Mouse (Mus musculus): ENCODE results near the gene Slc22a20. TPM values are rescaled to one million over a fixed set of nuclear protein-coding genes. Genes with fewer than 3 reads are reported as not detected.

The Slc22a20 gene
- polyA plus RNA-seq (2012; rRNA removed), result 0.06 TPM in 1 of 2 replicates, not detected in the other

DNA sequence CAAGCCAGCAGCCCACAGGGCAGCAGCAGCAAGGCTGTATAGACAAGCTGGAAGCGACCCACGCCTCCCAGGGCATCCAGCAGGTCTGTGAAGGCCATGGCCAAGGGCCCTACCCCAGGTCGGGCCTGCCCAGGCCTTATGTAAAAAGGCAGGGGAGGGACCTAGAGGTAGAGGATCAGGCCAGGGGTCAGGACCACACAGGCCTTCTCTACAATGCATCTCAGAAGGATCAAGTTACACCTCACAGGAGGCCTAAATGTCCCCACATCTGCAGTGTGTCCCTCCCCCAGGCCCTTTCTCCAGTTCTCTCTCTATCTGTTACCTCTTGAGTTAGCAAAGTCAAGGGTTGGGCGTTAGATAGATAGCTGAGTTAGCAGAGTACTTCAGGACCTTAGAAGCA, at the start of gene Slc22a20:
Gene Slc22a20, minus strand, starts transcription at position 101 of the 400 bp plus-strand sequence.

DNA sequence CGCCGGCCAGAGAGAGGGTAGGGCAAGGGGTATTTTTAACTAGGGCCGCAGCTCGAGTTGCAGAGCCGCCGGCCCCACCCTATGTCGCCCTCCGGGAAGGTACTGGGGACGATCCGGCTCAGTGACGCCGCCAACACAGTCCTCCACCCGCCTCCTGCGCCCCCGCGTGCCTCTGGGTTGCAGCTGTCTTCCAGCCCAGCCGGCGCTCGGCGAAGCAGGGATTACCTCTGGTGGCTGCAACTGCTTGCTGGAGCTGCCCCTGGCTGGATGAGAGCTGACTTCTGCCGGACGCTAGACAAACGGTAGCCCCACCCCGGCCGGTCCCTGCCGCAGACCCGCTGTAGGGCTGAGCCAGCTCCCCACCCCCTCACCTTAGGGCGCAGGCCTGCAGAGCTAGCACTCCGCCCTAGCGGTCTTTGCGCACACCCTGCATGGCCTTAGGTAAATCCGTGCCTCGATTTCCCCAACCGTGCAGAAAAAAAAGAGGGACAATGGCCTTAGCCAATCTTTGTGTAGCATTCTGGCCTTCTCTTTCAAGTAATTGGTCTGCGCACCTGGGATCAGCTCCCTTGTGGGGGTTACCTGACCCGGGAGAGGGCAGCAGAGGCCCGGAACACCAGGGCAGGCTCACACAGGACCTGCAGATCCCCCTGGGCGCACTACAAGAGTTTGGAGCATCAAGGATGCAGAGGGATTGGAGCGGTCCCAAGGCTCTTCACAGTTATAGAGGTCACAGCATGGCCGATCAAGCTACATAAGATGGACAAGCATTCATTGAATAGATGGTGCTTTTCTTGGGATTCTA, 29.8 kb upstream of the Slc22a20 start, which contains the start of gene Capn1:
Gene Capn1, minus strand, starts transcription at position 387 of the 805 bp plus-strand sequence.

DNA sequence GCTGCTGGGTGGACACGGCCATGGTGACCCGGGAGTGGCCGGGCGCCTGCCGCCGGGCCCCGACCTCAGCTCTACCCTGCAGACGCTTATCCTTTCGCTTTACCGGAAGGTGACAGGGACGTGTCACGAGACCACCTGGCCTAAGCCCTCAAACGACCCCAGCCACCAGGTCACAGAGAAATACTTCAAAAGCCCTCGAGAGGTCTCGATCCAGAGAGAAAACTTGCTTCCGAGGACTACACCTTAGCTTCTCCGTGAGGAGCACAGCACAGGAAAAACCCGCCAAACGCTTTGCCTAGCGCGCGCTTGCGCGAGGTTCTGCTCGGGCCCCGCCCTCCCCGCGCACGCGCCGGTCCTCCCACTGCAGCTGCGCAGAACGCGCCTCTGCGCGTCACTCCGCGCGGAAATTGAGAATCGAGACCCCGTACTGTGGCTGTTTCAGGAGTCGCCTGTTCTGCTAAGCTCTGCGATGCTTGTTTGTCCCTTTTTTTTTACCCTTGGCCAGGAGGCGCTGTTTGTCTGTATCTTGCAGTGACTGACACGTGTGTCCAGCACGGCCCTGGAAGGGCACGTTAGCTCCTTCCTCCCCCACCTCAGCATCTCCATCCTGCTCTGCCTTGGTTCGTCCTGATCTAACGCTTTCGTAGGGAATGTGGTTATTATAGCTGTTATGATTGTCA, 21.9 kb downstream of the Slc22a20 start, which contains the start of gene Pola2:
Gene Pola2, minus strand, starts transcription at position 320 of the 680 bp plus-strand sequence.

DNA sequence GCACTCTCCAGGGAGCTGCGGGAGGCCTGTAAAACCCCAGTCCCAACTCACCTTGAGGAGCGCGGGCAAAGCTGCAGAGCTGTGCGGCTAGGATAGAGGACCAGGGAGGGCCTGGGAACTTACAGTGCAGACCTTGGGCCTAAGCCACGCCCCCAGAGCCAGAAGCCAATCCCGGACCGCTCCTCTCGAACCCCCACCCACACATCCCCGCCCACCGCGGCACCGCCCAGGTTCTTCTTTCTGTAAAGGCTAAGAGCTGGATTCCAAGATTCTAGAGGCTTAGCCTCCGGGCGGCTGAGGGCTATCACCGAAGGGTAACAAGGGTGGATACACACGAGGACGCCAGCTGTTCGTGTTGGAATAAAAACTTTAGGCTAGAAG, 61.2 kb downstream of the Slc22a20 start, which contains the start of gene Cdc42ep2:
Gene Cdc42ep2, minus strand, starts transcription at position 104 of the 381 bp plus-strand sequence.

Other genes with a start within 250 kb of the Slc22a20 start
- 63.8 and 65.6 TPM in 2 replicates for gene Ltbp3, start 245.2 kb downstream of the Slc22a20 start, polyA plus RNA-seq (2012; rRNA removed)
- gene Scyl1, start 214.7 kb downstream of the Slc22a20 start, polyA plus RNA-seq (2012; rRNA removed), result 98.9 and 102 TPM in 2 replicates
- 29.7 and 32.5 TPM in 2 replicates for gene Frmd8, start 110.9 kb downstream of the Slc22a20 start, polyA plus RNA-seq (2012; rRNA removed)
- 7.3 and 9.9 TPM in 2 replicates for gene Slc25a45, start 108.3 kb downstream of the Slc22a20 start, polyA plus RNA-seq (2012; rRNA removed)
- gene Tigd3, start 92.0 kb downstream of the Slc22a20 start, polyA plus RNA-seq (2012; rRNA removed), result 0.57 and 0.62 TPM in 2 replicates
- gene Dpf2, start 73.1 kb downstream of the Slc22a20 start, polyA plus RNA-seq (2012; rRNA removed), result 53.4 and 61.3 TPM in 2 replicates
- 7.0 and 7.3 TPM in 2 replicates for gene Cdc42ep2, start 61.3 kb downstream of the Slc22a20 start, polyA plus RNA-seq (2012; rRNA removed)
- 22.8 and 27.7 TPM in 2 replicates for gene Pola2, start 21.9 kb downstream of the Slc22a20 start, polyA plus RNA-seq (2012; rRNA removed)
- 69.9 and 86.7 TPM in 2 replicates for gene Capn1, start 29.8 kb upstream of the Slc22a20 start, polyA plus RNA-seq (2012; rRNA removed)
- 56.5 and 68.0 TPM in 2 replicates for gene Syvn1, start 60.4 kb upstream of the Slc22a20 start, polyA plus RNA-seq (2012; rRNA removed)
- gene Mrpl49, start 71.6 kb upstream of the Slc22a20 start, polyA plus RNA-seq (2012; rRNA removed), result 11.1 and 13.7 TPM in 2 replicates
- gene Fau, start 71.7 kb upstream of the Slc22a20 start, polyA plus RNA-seq (2012; rRNA removed), result 2,245 and 2,287 TPM in 2 replicates
- 81.0 and 86.7 TPM in 2 replicates for gene Znhit2, start 75.0 kb upstream of the Slc22a20 start, polyA plus RNA-seq (2012; rRNA removed)
- 68.6 and 88.1 TPM in 2 replicates for gene Tm7sf2, start 82.2 kb upstream of the Slc22a20 start, polyA plus RNA-seq (2012; rRNA removed)
- 86.3 and 87.2 TPM in 2 replicates for gene Vps51, start 91.1 kb upstream of the Slc22a20 start, polyA plus RNA-seq (2012; rRNA removed)
- 1.3 TPM in 1 of 2 replicates, not detected in the other for gene Tmem262, start 93.9 kb upstream of the Slc22a20 start, polyA plus RNA-seq (2012; rRNA removed)
- gene Gm28374, start 96.1 kb upstream of the Slc22a20 start, polyA plus RNA-seq (2012; rRNA removed), result 0.34 and 0.72 TPM in 2 replicates
- gene Zfpl1, start 98.8 kb upstream of the Slc22a20 start, polyA plus RNA-seq (2012; rRNA removed), result 96.4 and 116 TPM in 2 replicates
- 3.2 and 4.1 TPM in 2 replicates for gene Cdca5, start 98.8 kb upstream of the Slc22a20 start, polyA plus RNA-seq (2012; rRNA removed)
- not detected in 2 replicates for gene AC131692.1, start 108.3 kb upstream of the Slc22a20 start, polyA plus RNA-seq (2012; rRNA removed)
- 17.8 and 47.8 TPM in 2 replicates for gene Naaladl1, start 119.6 kb upstream of the Slc22a20 start, polyA plus RNA-seq (2012; rRNA removed)
- 60.1 and 60.7 TPM in 2 replicates for gene Sac3d1, start 132.5 kb upstream of the Slc22a20 start, polyA plus RNA-seq (2012; rRNA removed)
- gene Snx15, start 142.2 kb upstream of the Slc22a20 start, polyA plus RNA-seq (2012; rRNA removed), result 59.0 and 65.6 TPM in 2 replicates
- 60.8 and 73.8 TPM in 2 replicates for gene Batf2, start 154.8 kb upstream of the Slc22a20 start, polyA plus RNA-seq (2012; rRNA removed)
- gene Arl2, start 155.4 kb upstream of the Slc22a20 start, polyA plus RNA-seq (2012; rRNA removed), result 95.4 and 114 TPM in 2 replicates
- 0.12 and 0.91 TPM in 2 replicates for gene Majin, start 198.2 kb upstream of the Slc22a20 start, polyA plus RNA-seq (2012; rRNA removed)
- gene Gpha2, start 240.2 kb upstream of the Slc22a20 start, polyA plus RNA-seq (2012; rRNA removed), result 0.45 and 0.97 TPM in 2 replicates
- 84.5 and 109 TPM in 2 replicates for gene Ppp2r5b, start 249.7 kb upstream of the Slc22a20 start, polyA plus RNA-seq (2012; rRNA removed)